In the genomic region with DNA sequence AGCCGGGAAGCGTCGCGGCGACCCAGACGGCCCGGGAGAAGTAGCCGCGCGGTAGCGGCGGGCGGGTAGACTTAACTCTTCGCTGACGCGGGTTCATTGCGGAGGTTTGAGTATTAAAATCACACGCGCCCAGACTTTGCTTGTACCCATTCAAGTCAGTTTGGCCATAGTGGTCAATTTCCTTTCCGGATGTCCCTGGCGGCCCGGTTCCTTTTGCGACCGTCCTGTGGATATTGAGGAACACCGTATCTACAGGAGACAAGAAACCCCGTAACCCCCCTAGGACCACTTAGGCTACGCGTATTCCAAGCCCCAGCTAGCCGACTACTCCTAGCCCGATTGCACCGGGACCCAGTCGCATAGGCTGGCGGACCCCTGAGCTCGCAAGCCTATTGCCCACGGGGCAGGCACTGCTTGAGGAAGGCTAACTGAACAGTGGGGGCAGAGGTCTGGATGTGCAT, we compare ENCODE assay signal across 8 mouse cellular contexts. TPM values are rescaled to one million over a fixed set of nuclear protein-coding genes. Genes with fewer than 3 reads are reported as not detected.
DNase-seq lines count a peak whose midpoint lies in the region; ATAC-seq and TF ChIP-seq lines count a peak whose summit lies in the region.

No protein-coding gene starts in this region.

- peak overlapping the region; percentile 87 for H3K9ac ChIP-seq in heart, embryonic 13.5 days
- peak overlapping the region; percentile 77 for H3K9ac ChIP-seq in limb, embryonic 14.5 days (ENCODE audit: low read depth, low read length, severe bottlenecking)

- under 1% methylated on average over 35 of the region's 35 CpGs for WGBS in heart, embryonic 13.5 days
- under 1% methylated on average over 33 of the region's 35 CpGs for WGBS in limb, embryonic 14.5 days

- TF ChIP-seq CTCF in testis, adult 2 months (IDR thresholded peaks at IDR 0.05; ENCODE audit: control insufficient read depth, insufficient read depth, insufficient replicate concordance, low read depth, low read length) = 0 out of 2 replicates have a peak, but pooled peaks have one; percentile 2

- no peaks in the 10 kb centered on the region for H3K36me3 ChIP-seq in testis, adult 2 months (ENCODE audit: control insufficient read depth, insufficient read depth, low read length)
- peaks cover 30% of the 10 kb centered on the region for H3K36me3 ChIP-seq in heart, embryonic 13.5 days
- peaks cover 16% of the 10 kb centered on the region for H3K36me3 ChIP-seq in limb, embryonic 14.5 days (ENCODE audit: control insufficient read depth, insufficient read depth, low read length)
- H3K36me3 ChIP-seq in myocyte (ENCODE audit: control insufficient read depth, insufficient read depth) = no peaks in the 10 kb centered on the region

- peak overlapping the region; percentile 95 for H3K4me3 ChIP-seq in testis, adult 2 months (ENCODE audit: control insufficient read depth, low read depth, low read length)
- peak overlapping the region; percentile 81 for H3K4me3 ChIP-seq in heart, embryonic 13.5 days
- peak overlapping the region; percentile 66 for H3K4me3 ChIP-seq in limb, embryonic 14.5 days (replicated peaks; ENCODE audit: low read length)
- peak overlapping the region; percentile 75 for H3K4me3 ChIP-seq in myocyte

- no peaks in the 10 kb centered on the region for H3K9me3 ChIP-seq in heart, embryonic 13.5 days
- no peaks in the 10 kb centered on the region for H3K9me3 ChIP-seq in limb, embryonic 14.5 days (ENCODE audit: control insufficient read depth, low read length)

- no peak for ATAC-seq in heart, embryonic 13.5 days (ENCODE audit: extremely low read depth, insufficient number of reproducible peaks, low FRiP score, low TSS enrichment)
- ATAC-seq in limb, embryonic 14.5 days (ENCODE audit: low FRiP score, low read depth) = no peak

- peaks cover 35% of the 10 kb centered on the region for H3K4me1 ChIP-seq in testis, adult 2 months (ENCODE audit: control insufficient read depth, insufficient read depth, low read length)
- peaks cover 51% of the 10 kb centered on the region for H3K4me1 ChIP-seq in heart, embryonic 13.5 days
- peaks cover 40% of the 10 kb centered on the region for H3K4me1 ChIP-seq in limb, embryonic 14.5 days (ENCODE audit: control insufficient read depth, insufficient read depth, low read length)

- no peaks in the 10 kb centered on the region for H3K79me2 ChIP-seq in myocyte (ENCODE audit: control insufficient read depth, insufficient read depth)

- peak overlapping the region; percentile 37 for H3ac ChIP-seq in myocyte (ENCODE audit: control insufficient read depth, insufficient read length)

- peaks cover 3% of the 10 kb centered on the region; the same call in 1 of the 2 replicates for H3K27me3 ChIP-seq in testis, adult 2 months (ENCODE audit: control insufficient read depth, insufficient read depth, low read length)
- H3K27me3 ChIP-seq in heart, embryonic 13.5 days (replicated peaks) = peaks cover 29% of the 10 kb centered on the region
- H3K27me3 ChIP-seq in limb, embryonic 14.5 days (ENCODE audit: control insufficient read depth, insufficient read depth, low read length) = peaks cover 34% of the 10 kb centered on the region
- no peaks in the 10 kb centered on the region for H3K27me3 ChIP-seq in myocyte (ENCODE audit: control insufficient read depth, insufficient read depth, insufficient read length)

- DNase-seq in cerebellum, adult 9-10 months = peak; percentile 18
- no peak for DNase-seq in cerebellum, adult 9-11 months
- no peak for DNase-seq in testis, postnatal 10 days (ENCODE audit: low spot score)
- DNase-seq in limb, embryonic 14.5 days (ENCODE audit: low spot score) = no peak
- no peak for DNase-seq in frontal cortex, postnatal 25 days (ENCODE audit: low spot score in 2 of 2)

- TF ChIP-seq POLR2A in testis, adult 2 months (IDR thresholded peaks at IDR 0.05; ENCODE audit: control insufficient read depth, low read depth, low read length) = no peak
- TF ChIP-seq POLR2A in limb, embryonic 14.5 days (IDR thresholded peaks at IDR 0.05; ENCODE audit: borderline replicate concordance, extremely low read depth, insufficient read depth, insufficient read length) = no peak
- TF ChIP-seq POLR2A in myocyte (IDR thresholded peaks at IDR 0.05; ENCODE audit: insufficient read length, low read depth) = no peak

- H3K27ac ChIP-seq in testis, adult 2 months (ENCODE audit: control insufficient read depth, insufficient read depth, low read depth, low read length) = peak overlapping the region; percentile 41
- H3K27ac ChIP-seq in heart, embryonic 13.5 days (replicated peaks) = peak overlapping the region; percentile 90
- H3K27ac ChIP-seq in limb, embryonic 14.5 days (replicated peaks; ENCODE audit: low read depth, low read length) = peak overlapping the region; percentile 92

- peak overlapping the region; percentile 99 for H3K4me2 ChIP-seq in heart, embryonic 13.5 days
- peak overlapping the region; percentile 98 for H3K4me2 ChIP-seq in limb, embryonic 14.5 days (replicated peaks; ENCODE audit: low read depth, low read length, severe bottlenecking)
- H3K4me2 ChIP-seq in myocyte (ENCODE audit: low read depth) = peak overlapping the region; percentile 99

TF ChIP-seq in myocyte, 11 proteins besides CTCF, POLR2A, EP300 and RAD21:
- TF ChIP-seq MYOG (IDR thresholded peaks at IDR 0.05; ENCODE audit: control insufficient read depth in 1 of 3, insufficient read depth in 1 of 3, insufficient read length in 2 of 3, low read depth in 2 of 3) (no peak), TCF12 (IDR thresholded peaks at IDR 0.05; ENCODE audit: insufficient read depth, poor library complexity, severe bottlenecking) (no peak), REST (IDR thresholded peaks at IDR 0.05; ENCODE audit: insufficient read depth, insufficient read length) (no peak), MYOD1 (IDR thresholded peaks at IDR 0.05; ENCODE audit: control insufficient read depth in 1 of 3, insufficient read length in 2 of 3, low read depth in 2 of 3) (no peak)

RNA-seq across cellular contexts. Expression of a gene that starts 0.8 kb away (rescaled TPM):
- 59.1 and 63.3 TPM in 2 replicates for polyA plus RNA-seq in testis, adult 2 months (2012; rRNA removed)
- 13.5 and 15.4 TPM in 2 replicates for polyA plus RNA-seq in heart, embryonic 13.5 days (2015; fragmentation: Nextera tagmentation; extraction: Ambion mirVana)
- 30.5 and 34.6 TPM in 2 replicates for polyA plus RNA-seq in limb, embryonic 14.5 days (2012; rRNA removed)
- polyA plus RNA-seq in limb, embryonic 14.5 days (2014; fragmentation: Nextera tagmentation; extraction: Ambion mirVana) = 18.3 and 22.7 TPM in 2 replicates
- 4.9 TPM for polyA plus RNA-seq in myocyte (2012; fragmentation: generic; extraction: Trizol)

Comparison
In these comparisons a context has a peak if more than half of its experiments do, and no peak if none do; other contexts are left out.
1. H3K27ac ChIP-seq: peak in every context shown above with its lines; median percentile 92 in limb, embryonic 14.5 days; 90 in heart, embryonic 13.5 days; 41 in testis, adult 2 months.